Mouse (Mus musculus) hindbrain, embryonic 16.5 days (tissue): Measurements from ENCODE around the gene Cachd1. TPM values are rescaled to one million over a fixed set of nuclear protein-coding genes. Genes with fewer than 3 reads are reported as not detected.

ENCODE experiments used
- ATAC-seq: fragments of 200-750 bp; cut with Nextera tagmentation; 2 replicates; pipeline ENCODE4 v1.8.0; 2017; ENCODE audit warnings: moderate TSS enrichment, moderate library complexity
- H3K27ac ChIP-seq: fragments of 300-500 bp; sonication (generic); 2 replicates; pipeline ENCODE4 v1.5.1; 2014; ENCODE audit warnings: low read depth, mild to moderate bottlenecking, control low read depth, low read length, moderate library complexity
- H3K27me3 ChIP-seq: fragments of 300-500 bp; sonication (generic); replicated peaks from 2 replicates; pipeline ENCODE4 v1.6.1; 2014; ENCODE audit warnings: low read length; ENCODE audit not compliant: control insufficient read depth, insufficient read depth
- H3K36me3 ChIP-seq: fragments of 300-500 bp; sonication (generic); 2 replicates; pipeline ENCODE4 v1.6.1; 2014; ENCODE audit warnings: mild to moderate bottlenecking, low read length, moderate library complexity, mixed read lengths; ENCODE audit not compliant: control insufficient read depth, insufficient read depth
- H3K4me1 ChIP-seq: fragments of 300-500 bp; sonication (generic); 2 replicates; pipeline ENCODE4 v1.6.1; 2014; ENCODE audit warnings: low read depth, low read length; ENCODE audit not compliant: control insufficient read depth, insufficient read depth
- H3K4me2 ChIP-seq: fragments of 300-500 bp; sonication (generic); 2 replicates; pipeline ENCODE4 v1.6.1; 2014; ENCODE audit warnings: mild to moderate bottlenecking, low read length, control low read depth, moderate library complexity
- H3K4me3 ChIP-seq: fragments of 300-500 bp; sonication (generic); 2 replicates; pipeline ENCODE4 v1.5.1; 2014; ENCODE audit warnings: mild to moderate bottlenecking, low read length, control low read depth, moderate library complexity
- H3K9ac ChIP-seq: fragments of 300-500 bp; sonication (generic); 2 replicates; pipeline ENCODE4 v1.6.1; 2014; ENCODE audit warnings: low read depth, mild to moderate bottlenecking, control low read depth, low read length, moderate library complexity
- H3K9me3 ChIP-seq: fragments of 300-500 bp; sonication (generic); 2 replicates; pipeline ENCODE4 v1.6.1; 2014; ENCODE audit warnings: mild to moderate bottlenecking, low read length, moderate library complexity; ENCODE audit not compliant: control insufficient read depth
- WGBS: fragments of 180-500 bp; shearing (Covaris S2); extraction: QIAGEN DNeasy Blood & Tissue Kit; methylation state at CpG from one replicate; pipeline ENCODE4 v1.1.7; 2014; 5-methylcytosine and 5-hydroxymethylcytosine counted together
- polyA plus RNA-seq: library from polyadenylated mRNA; unstranded; fragments of >200 nt; fragmentation: Nextera tagmentation; extraction: Ambion mirVana; gene quantifications from 2 replicates; pipeline ENCODE4 v1.2.1, GENCODE M21; 2015

Cachd1 gene
- polyA plus RNA-seq, 1 experiment from 2014 or later: 10.6 TPM

DNA sequence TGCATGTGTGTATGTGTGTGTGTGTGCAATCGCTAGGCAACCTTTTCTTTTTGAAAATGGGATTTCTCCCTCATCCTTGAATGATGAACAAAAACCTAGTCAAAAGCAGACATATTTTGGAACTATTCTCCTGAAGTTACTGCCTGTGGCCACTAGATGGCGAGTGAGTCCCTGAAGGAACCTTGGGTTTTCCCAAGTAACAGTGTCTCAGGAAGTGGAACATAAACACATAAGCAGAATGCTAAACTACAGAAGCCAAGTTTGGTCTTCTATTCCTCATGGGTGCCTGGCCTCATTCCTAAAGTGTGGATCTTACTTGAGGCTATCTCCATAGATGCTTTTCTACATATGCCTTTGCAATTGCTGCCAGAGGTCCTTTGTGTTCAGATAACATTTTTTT lies 221.7 kb downstream of the Cachd1 start:
- WGBS: 18% methylated on average over 2 of the region's 2 CpGs
- 0 out of 2 replicates have a peak, but pooled peaks have one; percentile 31 for ATAC-seq
- H3K4me3 ChIP-seq: no peak overlapping the region
- no peak overlapping the region; the same call in 1 of the 2 replicates for H3K27ac ChIP-seq
- peaks cover 15% of the 10 kb centered on the region for H3K4me1 ChIP-seq
- H3K9ac ChIP-seq: no peak overlapping the region
- no peak overlapping the region for H3K4me2 ChIP-seq
- H3K27me3 ChIP-seq: no peaks in the 10 kb centered on the region
- no peaks in the 10 kb centered on the region for H3K9me3 ChIP-seq
- peaks cover 4% of the 10 kb centered on the region; the same call in 1 of the 2 replicates for H3K36me3 ChIP-seq

DNA sequence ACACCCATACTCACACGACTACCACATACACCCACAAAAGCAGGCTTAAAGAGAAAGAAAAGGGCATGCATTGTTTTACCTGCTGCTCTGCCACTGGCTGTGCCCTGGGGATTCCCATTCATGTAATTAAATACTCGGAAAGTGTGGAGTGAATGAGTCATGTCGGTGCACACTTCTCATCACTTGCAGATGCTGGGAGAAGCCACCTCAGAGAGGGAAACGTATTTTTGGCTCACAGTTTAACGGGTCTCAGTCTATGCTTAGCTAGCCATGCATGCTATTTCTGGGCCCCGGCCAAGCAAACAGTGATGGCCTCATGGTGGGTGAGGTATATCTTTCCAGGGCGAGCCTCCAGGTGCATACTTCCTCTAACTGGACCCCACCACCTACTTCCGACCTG lies 222.4 kb downstream of the Cachd1 start:
- no peak overlapping the region for H3K9ac ChIP-seq
- no peak overlapping the region for H3K4me3 ChIP-seq
- H3K36me3 ChIP-seq: peaks cover 4% of the 10 kb centered on the region; the same call in 1 of the 2 replicates
- H3K4me2 ChIP-seq: no peak overlapping the region
- WGBS: 79% methylated on average over 8 of the region's 8 CpGs
- H3K27ac ChIP-seq: no peak overlapping the region
- H3K9me3 ChIP-seq: no peaks in the 10 kb centered on the region
- peaks cover 15% of the 10 kb centered on the region for H3K4me1 ChIP-seq
- no peaks in the 10 kb centered on the region for H3K27me3 ChIP-seq
- ATAC-seq: no peak

DNA sequence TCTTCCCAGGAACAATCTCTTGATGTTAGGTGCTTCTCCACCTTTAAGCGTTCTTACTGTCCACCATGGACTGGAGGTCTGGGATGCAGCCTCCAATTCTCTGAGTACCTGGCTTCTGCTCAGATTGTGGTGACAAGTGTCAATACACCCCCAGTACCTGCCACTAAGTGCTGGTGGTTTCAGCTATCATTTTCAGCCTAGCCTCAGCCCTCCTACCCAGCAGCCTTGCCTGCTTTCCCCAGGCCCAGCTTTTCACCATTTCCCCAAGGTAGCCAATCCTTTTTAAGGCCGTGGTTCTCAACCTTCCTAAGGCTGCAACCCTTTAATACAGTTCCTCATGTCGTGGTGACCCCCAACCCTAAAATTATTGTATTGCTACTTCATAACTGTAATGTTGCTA lies 224.1 kb downstream of the Cachd1 start:
- Histone ChIP-seq H3K4me2 (no peak overlapping the region), H3K36me3 (peaks cover 4% of the 10 kb centered on the region; the same call in 1 of the 2 replicates), H3K4me3 (no peak overlapping the region), H3K27ac (no peak overlapping the region), H3K9me3 (no peaks in the 10 kb centered on the region), H3K27me3 (no peaks in the 10 kb centered on the region), H3K9ac (no peak overlapping the region), H3K4me1 (peaks cover 7% of the 10 kb centered on the region)
- ATAC-seq: no peak
- 92% methylated on average over 3 of the region's 3 CpGs for WGBS

DNA sequence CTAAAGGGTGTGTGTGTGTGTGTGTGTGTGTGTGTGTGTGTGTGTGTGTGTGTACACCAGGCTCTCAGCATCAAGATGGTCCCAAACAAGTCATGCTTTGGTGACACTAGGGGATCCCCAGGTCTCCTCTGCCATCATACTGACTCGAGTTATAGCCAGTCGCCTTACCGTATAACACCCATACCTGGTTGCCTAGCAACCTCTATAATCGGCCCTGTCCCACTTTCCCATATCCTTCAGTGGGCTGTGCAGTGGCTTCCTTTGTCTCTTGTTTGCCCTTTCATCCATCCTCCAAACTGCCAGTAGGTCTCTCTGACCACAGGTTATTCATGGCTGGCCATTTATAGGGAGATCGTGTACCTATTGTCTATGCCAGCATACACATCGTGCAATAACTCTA lies 224.6 kb downstream of the Cachd1 start:
- Histone ChIP-seq H3K27me3 (no peaks in the 10 kb centered on the region), H3K27ac (no peak overlapping the region), H3K9ac (no peak overlapping the region), H3K36me3 (peaks cover 4% of the 10 kb centered on the region; the same call in 1 of the 2 replicates), H3K4me1 (peaks cover 6% of the 10 kb centered on the region), H3K4me2 (no peak overlapping the region), H3K4me3 (no peak overlapping the region), H3K9me3 (no peaks in the 10 kb centered on the region)
- WGBS: 68% methylated on average over 6 of the region's 6 CpGs
- no peak for ATAC-seq

DNA sequence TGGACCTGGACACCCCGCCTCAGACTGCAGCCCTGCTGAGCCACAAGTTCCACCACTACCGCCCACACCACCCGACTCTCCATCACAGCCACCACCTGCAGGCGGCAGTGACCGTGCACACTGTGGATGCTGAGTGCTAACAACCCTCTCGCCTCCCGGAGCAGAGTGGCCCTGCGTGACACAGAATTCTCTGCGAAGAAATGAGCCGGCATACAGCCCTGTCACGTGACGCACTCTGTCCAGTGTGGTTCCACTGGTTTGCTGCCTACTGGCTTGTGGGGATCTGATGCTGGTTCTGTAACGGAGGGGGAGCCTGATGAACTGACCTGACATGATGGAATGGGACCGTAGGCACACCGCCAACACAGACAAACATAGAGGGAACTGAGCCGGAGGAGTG lies 226.5 kb downstream of the Cachd1 start:
- H3K4me1 ChIP-seq: no peaks in the 10 kb centered on the region; the same call in 1 of the 2 replicates
- no peak for ATAC-seq
- H3K27ac ChIP-seq: no peak overlapping the region
- 92% methylated on average over 16 of the region's 16 CpGs for WGBS
- H3K27me3 ChIP-seq: no peaks in the 10 kb centered on the region
- H3K9ac ChIP-seq: no peak overlapping the region
- no peak overlapping the region for H3K4me3 ChIP-seq
- no peaks in the 10 kb centered on the region for H3K9me3 ChIP-seq
- peaks cover 4% of the 10 kb centered on the region; the same call in 1 of the 2 replicates for H3K36me3 ChIP-seq
- H3K4me2 ChIP-seq: no peak overlapping the region

DNA sequence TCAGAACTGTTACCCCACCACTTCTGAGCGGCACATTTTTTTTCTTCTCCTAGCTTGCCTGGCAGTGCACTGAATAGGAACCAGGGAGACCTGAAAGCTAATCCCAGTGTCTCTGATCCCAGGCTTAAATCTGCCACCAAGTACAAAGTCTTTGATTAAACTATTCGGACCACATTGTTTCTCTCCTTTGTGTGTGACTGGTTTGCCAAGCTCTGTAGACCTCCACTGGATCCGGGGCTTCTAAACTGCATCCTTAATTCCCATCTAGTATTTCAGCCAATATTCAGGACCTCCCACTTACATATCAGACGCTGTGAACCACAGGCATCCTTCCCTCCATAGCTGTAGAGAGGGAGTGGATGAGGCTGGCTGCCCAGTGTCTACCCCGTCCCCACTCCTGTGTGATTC lies 231.9 kb downstream of the Cachd1 start:
- 53% methylated on average over 5 of the region's 5 CpGs for WGBS
- Histone ChIP-seq H3K4me1 (no peaks in the 10 kb centered on the region), H3K4me2 (no peak overlapping the region), H3K36me3 (no peaks in the 10 kb centered on the region), H3K9ac (no peak overlapping the region), H3K4me3 (no peak overlapping the region), H3K9me3 (no peaks in the 10 kb centered on the region), H3K27me3 (no peaks in the 10 kb centered on the region), H3K27ac (no peak overlapping the region)
- no peak for ATAC-seq

DNA sequence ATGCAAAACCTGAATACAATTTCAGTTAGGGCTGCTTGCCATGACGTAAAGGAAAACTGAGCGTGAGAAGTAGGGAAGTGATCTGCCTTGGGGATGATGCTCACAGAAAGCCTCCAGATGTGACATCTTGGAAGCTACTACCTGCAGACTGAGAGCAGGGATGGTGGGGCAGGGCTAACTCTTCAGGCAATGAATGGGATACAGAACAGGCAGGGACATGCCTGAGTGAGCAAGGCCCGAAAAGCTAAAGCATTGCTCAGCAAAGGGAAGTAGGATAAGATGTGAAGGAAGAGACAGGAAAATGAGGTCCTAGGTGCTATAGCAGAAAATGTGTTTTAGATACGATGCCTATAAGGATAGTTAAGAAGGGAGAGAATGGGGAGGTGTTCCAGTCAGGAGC lies 232.6 kb downstream of the Cachd1 start:
- Histone ChIP-seq H3K27ac (no peak overlapping the region), H3K36me3 (no peaks in the 10 kb centered on the region), H3K9ac (no peak overlapping the region), H3K9me3 (no peaks in the 10 kb centered on the region), H3K4me3 (no peak overlapping the region), H3K27me3 (no peaks in the 10 kb centered on the region), H3K4me2 (no peak overlapping the region), H3K4me1 (no peaks in the 10 kb centered on the region)
- ATAC-seq: no peak
- 82% methylated on average over 4 of the region's 4 CpGs for WGBS

DNA sequence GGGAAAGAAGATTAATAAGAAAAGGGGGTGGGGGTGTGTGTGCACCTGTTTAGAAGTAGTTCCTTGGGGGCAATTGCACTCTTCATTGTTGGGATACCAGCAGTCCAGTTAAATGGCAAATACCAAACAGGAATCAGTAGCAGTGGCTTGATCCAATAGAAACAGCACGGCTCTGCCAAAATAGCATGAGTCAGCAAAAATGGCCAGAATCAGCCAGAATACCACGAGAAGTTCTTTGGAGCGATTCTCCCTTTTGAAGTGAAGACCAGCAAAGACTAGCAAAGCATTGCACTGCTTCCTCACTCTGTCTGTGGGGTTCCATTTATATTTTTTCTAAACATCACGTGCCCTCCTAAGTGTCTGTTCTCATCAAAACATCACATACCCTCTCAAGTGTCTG lies 241.3 kb downstream of the Cachd1 start:
- Histone ChIP-seq H3K27me3 (no peaks in the 10 kb centered on the region), H3K27ac (no peak overlapping the region), H3K9me3 (0 out of 2 replicates have a peak, but pooled peaks cover under 1% of the 10 kb centered on the region), H3K9ac (no peak overlapping the region), H3K4me3 (no peak overlapping the region), H3K4me2 (no peak overlapping the region), H3K4me1 (no peaks in the 10 kb centered on the region), H3K36me3 (no peaks in the 10 kb centered on the region)
- 80% methylated on average over 4 of the region's 4 CpGs for WGBS
- ATAC-seq: no peak

DNA sequence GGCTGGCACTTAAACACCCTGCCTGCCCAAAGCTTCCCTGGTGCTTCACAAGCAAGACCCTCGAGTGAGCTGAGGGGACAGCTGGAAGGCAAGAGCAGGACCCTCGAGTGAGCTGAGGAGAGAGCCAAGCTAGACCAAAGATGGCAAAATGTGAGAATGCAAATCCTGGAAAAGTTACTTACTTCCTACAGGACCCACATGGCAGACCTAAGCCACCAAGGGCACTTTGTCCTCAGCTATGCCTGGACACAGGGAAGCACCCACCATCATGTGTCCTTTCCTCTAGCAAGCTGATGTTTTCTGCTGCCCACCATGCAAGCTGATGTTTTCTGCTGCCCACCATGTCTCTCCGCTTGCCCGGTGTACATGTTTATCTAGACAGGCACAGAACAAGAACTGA lies 244.1 kb downstream of the Cachd1 start, which contains the start of gene Gm10577:
TSS of gene Gm10577 (minus strand) at position 101 of the 400 bp plus-strand sequence.
- ATAC-seq: no peak
- no peak within 1 kb of the TSS for H3K9ac ChIP-seq
- H3K4me3 ChIP-seq: no peak within 1 kb of the TSS
- 86% methylated on average over 4 of the region's 4 CpGs for WGBS
- no peaks in the 10 kb centered on the region for H3K36me3 ChIP-seq
- H3K27ac ChIP-seq: no peak within 1 kb of the TSS
- H3K4me1 ChIP-seq: no peaks in the 10 kb centered on the region
- no peak within 1 kb of the TSS for H3K4me2 ChIP-seq
- H3K27me3 ChIP-seq: no peaks in the 10 kb centered on the region
- H3K9me3 ChIP-seq: peaks cover 4% of the 10 kb centered on the region; the same call in 1 of the 2 replicates

DNA sequence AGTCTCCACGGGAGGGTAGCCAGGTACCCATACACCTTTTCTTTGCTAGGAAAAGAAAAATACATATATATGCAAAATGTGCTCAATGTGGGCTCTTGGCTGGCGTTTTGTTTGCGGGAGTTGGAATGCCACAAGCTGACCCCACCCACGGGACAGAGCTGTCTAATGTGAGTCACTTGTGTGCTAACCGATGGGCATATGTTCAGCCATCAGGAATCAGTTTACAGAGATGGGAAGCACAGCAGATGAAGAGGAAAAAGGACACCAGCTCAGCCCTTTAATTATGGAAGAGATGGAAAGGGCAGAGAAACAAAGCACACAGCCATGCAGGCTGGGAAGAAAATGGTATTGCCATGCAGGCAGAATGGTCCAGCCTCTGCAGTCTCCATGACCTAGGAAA lies 250.1 kb downstream of the Cachd1 start:
- Histone ChIP-seq H3K27ac (no peak overlapping the region), H3K4me2 (no peak overlapping the region)

More for the DNA sequence above, 250.1 kb downstream of the Cachd1 start:
- 77% methylated on average over 5 of the region's 5 CpGs for WGBS
- no peak overlapping the region for H3K4me3 ChIP-seq
- no peak overlapping the region for H3K9ac ChIP-seq
- ATAC-seq: no peak
- H3K4me1 ChIP-seq: no peaks in the 10 kb centered on the region
- H3K27me3 ChIP-seq: no peaks in the 10 kb centered on the region
- H3K9me3 ChIP-seq: peaks cover 4% of the 10 kb centered on the region; the same call in 1 of the 2 replicates
- H3K36me3 ChIP-seq: no peaks in the 10 kb centered on the region
